Mouse (Mus musculus) naive thymus-derived CD4-positive, alpha-beta T cell, adult 5 months (primary cell): ENCODE results near the gene Pnma1. TPM values are rescaled to one million over a fixed set of nuclear protein-coding genes. Genes with fewer than 3 reads are reported as not detected.

Source experiments
- polyA plus RNA-seq: library from polyadenylated mRNA; unstranded; fragments of 100-300 nt; shearing (Covaris generic); gene quantifications from one replicate; pipeline ENCODE4 v1.2.1, GENCODE M21; 2017

The Pnma1 gene
- polyA plus RNA-seq = 0.29 TPM

DNA sequence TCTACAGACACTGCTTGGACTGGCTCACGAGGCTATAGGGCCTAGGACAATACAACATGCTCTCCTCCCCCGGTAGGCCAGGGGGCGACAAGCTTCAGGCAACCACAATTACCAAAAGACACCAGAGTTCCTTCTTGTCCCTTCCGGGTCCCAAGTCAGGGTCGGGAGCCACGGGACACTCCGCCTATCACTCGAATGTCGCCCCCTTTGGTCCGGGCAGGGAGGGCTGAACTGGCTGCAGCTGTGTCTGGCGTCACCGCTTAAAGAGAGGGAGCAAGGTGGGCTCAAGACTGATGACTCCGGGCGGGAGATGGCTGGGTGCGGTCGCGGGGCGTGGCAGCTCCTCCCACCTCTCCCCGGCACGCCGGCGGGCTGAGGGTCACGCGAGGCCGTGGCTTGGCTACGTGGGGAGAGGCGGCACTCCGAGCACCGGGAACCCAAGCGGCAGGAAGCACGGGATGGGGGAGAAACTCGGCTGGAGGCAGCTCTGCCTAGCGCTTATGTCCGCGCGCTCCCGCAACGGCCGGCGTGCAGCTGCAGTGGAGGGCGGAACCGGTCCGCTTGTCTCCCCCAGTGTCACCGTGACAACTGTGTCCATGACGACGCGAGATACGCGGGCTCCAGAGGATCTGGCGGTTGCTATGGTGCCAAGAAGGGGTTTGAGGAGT is at the start of gene Pnma1:
Gene Pnma1, minus strand, starts transcription at position 536 of the 668 bp plus-strand sequence.

DNA sequence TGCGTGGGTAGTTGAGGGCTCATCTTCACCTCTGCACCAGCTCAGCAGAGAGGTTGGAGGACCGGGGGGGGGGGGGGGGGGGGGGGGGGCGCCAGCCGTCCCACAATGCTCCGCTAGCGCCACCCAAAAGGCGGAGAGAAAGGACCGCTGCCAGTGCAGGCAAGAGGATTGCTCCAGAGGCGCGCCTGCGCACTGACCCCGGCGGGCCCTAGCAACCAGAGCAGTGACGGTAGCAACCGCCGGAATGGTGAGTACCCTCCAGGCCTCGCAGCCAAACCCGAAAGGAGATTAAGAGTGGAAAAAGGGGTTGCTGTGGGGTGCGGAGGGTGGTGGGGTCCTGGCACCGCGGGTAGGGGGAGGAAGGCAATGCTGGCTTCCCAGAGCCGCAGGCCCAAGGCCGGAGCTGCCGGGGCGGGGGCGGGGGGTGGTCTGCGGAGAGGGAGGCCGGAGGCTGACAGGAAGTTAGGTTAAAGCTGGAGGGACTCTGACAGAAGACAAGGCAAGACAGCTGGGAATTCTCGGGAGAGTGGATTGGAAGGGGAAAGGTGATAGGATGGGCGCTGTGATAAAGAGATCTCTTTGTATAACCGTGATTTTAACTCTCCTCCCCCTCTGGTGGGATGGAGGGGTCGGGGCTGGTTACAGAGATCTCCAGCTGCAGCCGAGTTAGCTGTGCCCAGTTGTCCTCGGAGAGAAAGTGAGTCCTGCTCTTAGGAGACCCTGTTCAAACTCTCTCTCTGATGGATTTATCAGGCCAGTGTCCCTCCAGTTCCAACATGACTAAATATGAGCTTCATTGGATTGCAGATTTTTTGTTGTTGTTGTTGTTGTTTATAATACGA is 33.9 kb downstream of the Pnma1 start, which contains the start of gene Dnal1:
Gene Dnal1, plus strand, starts transcription at position 214 of the 842 bp plus-strand sequence.

DNA sequence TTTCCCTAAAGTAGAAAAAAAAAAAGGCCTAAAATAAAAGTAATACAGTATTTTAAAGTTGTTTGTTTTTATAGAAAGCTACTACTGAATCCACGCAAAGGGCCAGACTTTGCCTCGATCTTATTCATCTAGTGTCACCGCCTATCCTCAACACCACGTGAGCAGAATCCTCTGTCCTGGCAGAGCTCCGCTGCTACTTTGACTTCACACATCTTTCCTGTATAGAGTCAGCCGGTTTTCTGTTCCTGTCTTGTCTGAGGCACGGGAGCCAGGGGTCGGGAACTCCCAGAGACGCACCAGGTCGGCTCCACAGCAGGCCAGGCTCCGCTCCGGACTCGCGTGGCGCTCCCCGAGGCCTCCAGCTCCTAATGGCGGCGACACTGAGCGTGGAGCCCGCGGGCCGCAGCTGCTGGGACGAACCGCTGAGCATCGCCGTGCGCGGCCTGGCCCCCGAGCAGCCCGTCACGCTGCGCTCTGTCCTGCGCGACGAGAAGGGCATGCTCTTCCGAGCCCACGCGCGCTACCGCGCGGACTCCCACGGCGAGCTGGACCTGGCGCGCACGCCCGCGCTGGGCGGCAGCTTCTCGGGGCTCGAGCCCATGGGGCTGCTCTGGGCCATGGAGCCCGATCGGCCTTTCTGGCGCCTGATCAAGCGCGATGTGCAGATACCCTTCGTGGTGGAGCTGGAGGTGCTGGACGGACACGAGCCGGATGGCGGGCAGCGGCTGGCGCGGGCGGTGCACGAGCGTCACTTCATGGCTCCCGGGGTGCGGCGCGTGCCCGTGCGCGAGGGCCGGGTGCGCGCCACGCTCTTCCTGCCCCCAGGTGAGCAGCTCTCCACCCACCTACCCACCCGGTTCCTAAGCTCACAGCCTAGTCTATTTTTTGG is 47.4 kb downstream of the Pnma1 start, which contains the start of gene Acot6:
Gene Acot6, plus strand, starts transcription at position 51 of the 889 bp plus-strand sequence.

Other genes with a start within 250 kb of the Pnma1 start
- gene Numb, start 226.6 kb downstream of the Pnma1 start, polyA plus RNA-seq = 72.3 TPM
- gene Riox1, start 197.9 kb downstream of the Pnma1 start, polyA plus RNA-seq = 38.1 TPM
- gene Heatr4, start 163.6 kb downstream of the Pnma1 start, polyA plus RNA-seq = not detected
- 30.4 TPM for gene Acot2, start 160.6 kb downstream of the Pnma1 start, polyA plus RNA-seq
- gene Acot1, start 139.0 kb downstream of the Pnma1 start, polyA plus RNA-seq = not detected
- 0.11 TPM for gene Acot4, start 110.1 kb downstream of the Pnma1 start, polyA plus RNA-seq
- gene Gm49366, start 109.6 kb downstream of the Pnma1 start, polyA plus RNA-seq = not detected
- gene Acot3, start 96.3 kb downstream of the Pnma1 start, polyA plus RNA-seq = not detected
- gene Acot5, start 79.2 kb downstream of the Pnma1 start, polyA plus RNA-seq = not detected
- gene Acot6, start 47.8 kb downstream of the Pnma1 start, polyA plus RNA-seq = 2.6 TPM
- gene Dnal1, start 34.1 kb downstream of the Pnma1 start, polyA plus RNA-seq = not detected
- gene Elmsan1, start 70.4 kb upstream of the Pnma1 start, polyA plus RNA-seq = 168 TPM
- 15.8 TPM for gene Ptgr2, start 136.7 kb upstream of the Pnma1 start, polyA plus RNA-seq
- 73.0 TPM for gene Zfp410, start 168.4 kb upstream of the Pnma1 start, polyA plus RNA-seq
- 20.6 TPM for gene Coq6, start 213.2 kb upstream of the Pnma1 start, polyA plus RNA-seq
- 1.5 TPM for gene Fam161b, start 213.3 kb upstream of the Pnma1 start, polyA plus RNA-seq